Mouse (Mus musculus) urinary bladder, postnatal 25 days (tissue): ENCODE measurements around the gene Ldb2.
A peak's percentile ranks its signal among the peaks of the same experiment; 100 is the strongest.

Experiments used
- DNase-seq: peaks from one replicate; pipeline ENCODE4 v3.0.0; 2022; ENCODE audit warnings: low spot score

Gene Ldb2

DNA sequence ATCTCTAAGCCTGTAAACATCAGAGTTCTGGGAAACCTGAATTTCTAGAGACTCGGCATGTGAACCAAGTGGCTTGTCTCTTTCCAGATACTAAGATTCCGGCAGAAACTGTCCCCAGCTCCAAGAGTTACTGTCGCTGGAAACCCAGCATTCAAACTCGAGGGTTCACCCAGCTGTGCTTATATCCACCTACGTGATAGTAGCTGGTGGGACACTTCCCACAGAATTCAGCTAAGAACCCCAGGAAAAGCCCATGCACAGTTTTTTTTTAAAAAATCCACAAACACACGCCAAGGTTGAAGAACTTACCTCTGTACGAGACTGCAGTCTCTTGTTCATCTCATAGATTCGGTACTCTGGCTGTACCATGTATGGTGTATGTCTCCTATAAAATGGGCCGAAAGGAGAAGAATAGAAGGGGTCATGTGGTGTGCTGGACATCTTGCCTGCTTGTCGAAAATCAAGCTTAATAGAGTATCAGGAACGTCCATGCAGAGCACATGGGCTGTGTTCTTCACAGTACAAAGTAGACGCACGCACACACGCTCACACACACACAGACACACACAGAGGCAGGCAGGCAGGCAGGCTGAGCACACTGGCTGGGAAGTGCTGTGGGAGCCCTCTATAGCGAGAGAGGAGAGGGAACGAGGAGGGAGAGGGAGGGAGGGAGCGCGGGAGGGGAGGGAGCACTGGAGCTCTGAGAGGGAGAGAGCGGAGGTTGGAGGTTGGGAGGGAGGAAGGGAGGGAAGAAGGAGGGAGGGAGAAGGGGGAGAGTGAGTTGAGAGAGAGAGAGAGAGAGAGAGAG, at the start of gene Ldb2:
TSS of gene Ldb2 (minus strand) at position 628 of the 808 bp plus-strand sequence.
- no peak for DNase-seq

DNA sequence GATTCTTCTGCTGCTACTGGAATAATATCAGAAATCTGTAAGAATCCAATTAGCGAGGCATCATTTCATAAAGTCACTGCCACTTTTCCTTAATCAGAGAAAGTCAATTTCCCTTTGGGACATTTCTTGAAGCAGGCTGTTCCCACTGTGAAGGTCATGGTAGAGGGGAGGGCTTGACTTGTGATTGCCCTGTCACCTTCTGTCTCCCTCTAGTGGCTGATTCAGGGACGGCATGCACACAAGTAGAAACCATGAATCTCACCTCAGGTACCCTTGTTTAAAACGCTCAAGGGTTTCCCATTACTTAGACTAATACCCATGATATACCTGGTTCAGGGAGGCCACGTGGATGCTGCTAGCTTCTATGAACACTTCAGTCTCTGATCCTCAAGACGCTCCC, 31.8 kb upstream of the Ldb2 start:
- peak; percentile 8 for DNase-seq

DNA sequence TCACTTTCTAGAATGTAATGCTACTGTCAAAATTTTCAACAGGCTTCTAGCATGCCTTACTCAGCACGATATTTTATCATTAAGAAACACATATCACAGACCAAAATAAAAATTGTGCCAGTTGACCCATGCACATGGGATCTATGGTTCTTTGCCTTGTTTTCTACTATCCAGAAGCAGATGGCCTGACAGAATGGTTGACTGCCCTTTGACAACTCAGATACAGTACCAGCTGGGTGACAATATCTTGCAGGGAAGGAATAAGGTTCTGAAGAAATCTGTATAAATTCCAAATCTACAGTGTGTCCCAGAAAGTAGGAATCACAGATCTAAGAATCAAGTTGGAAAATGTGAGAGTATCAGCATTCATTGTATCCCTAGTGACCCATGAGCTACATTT, 16.0 kb upstream of the Ldb2 start:
- DNase-seq = no peak

DNA sequence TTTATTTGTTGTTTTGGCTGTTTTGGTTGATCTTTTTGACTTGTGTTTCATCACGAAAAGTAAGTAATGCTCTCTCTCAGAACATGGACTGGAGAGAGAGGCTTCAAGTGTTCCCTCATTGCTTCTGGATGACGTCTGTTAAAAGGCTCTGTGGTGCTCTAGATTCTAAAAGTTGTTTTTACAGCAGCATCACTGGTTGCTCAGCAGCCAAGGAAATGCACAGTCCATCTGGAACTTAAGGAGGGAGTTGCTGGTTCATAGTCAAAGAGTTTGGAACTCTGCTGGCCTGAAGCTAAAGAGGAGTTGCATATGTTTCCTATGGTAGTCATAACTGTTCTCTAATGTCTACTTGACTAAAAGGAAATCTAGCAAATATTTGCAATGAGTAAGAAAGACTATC, 6.5 kb upstream of the Ldb2 start:
- no peak for DNase-seq

DNA sequence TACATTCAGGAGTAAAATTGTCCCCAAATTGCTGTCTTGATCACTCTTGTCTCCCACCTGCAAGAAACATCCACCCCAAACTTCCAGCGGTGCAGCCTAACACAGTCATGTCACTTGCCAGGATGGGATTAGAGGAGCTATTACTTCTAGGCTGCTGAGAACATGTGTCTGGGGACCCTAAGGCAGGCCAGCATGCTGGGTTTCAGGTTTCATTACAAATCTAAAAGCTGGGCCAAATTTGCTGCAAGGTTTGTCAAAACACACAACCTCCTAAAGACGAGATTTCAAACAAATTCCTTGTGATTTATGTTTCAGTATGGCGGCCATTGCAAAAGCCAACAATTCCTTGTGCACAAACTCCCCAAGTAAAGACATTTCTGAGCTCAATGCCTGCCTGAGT, 1.6 kb upstream of the Ldb2 start:
- no peak for DNase-seq

DNA sequence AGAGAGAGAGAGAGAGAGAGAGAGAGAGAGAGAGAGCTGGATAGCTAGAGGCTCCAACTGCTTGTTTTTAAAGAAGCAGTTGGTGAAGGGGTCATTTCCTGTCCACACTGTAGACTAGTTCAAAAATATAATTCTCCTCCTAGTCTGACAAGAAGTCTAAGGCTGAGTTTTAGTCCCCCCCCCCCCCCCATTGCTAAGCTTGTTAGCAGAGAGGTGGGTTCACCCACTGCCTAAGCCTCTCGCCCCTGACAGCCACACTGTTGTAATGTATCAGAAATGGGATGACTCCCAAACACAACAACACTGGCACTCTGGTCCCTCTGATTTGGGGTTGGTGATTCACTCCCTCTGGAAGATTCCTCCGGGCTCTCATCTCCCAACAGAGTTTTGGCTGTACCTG, 381 bp upstream of the Ldb2 start:
- no peak for DNase-seq

DNA sequence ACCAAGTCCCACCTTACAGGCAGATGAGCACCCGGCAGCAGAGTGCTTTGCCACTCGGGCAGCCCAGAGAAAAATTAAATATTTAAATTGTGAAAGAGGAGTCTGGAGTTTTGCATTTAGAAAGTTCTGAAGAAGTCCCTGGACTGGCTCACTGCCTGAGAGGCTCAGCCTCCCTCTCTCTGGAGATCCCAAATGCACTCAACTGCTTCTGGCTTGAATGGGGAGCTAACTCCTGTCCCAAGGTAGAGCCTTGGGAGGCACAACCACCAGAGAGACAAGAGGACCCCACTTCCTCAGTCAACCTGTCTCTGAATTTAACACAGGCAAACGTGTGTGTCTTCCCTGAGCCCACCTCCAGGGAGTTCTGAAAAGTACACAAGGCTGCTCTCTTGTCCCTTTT, 987 bp downstream of the Ldb2 start:
- DNase-seq = no peak

DNA sequence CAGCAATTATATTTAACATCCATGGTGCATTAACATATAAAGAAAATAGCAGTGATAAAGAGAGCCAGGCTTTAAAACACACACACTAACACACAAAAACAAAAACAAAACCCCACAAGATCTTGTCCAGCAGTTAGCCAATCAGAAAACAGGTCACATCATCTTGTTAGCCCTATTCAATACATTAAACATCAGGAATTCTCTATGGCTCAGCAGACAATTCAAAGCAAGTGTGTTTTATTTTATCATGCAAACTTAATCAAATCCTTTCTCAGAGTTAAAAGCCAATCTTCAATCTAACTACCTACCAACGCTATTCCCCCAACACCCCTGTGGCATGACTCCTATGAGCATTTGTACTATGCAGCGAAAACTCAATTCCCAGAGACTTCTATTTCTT, 1.4 kb downstream of the Ldb2 start:
- no peak for DNase-seq

DNA sequence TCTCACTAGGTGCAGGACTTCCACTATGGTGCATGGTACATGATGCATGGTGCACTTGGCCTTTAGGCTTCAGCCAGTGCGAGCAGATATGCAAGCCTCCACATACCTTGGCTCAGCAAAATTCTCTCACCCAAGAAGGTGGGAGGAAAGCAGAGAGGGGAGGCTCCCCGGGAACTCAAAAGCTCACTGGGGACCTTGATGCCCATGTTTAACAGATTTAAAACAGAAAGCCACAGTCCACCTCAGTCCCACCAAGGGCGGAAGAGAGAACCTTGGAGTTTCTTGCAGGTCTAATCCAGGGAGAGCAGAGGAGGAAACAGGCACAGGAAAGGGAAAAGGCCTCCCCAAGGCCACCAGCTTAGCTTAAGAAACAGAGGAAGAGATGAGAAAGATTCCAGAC, 14.9 kb downstream of the Ldb2 start:
- no peak for DNase-seq

DNA sequence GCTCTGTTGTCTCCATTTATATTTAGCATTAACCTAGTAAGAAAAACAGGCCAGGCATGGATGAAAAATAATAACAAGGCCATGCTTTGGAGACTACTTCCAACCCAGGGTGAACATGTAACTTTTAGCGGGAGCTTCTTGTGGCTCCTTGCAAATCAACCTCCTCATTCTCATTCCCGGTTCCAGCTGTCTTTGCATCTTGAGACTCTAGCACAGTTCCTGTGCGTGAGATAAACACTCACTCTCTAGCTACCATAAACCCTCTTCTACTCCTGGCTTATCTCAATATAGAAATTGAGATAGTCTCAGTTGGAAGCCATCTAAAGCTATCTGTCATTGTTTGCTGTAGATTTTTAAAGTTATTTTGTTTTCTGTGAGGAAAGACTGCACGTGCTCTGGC, 20.1 kb downstream of the Ldb2 start:
- DNase-seq = no peak

DNA sequence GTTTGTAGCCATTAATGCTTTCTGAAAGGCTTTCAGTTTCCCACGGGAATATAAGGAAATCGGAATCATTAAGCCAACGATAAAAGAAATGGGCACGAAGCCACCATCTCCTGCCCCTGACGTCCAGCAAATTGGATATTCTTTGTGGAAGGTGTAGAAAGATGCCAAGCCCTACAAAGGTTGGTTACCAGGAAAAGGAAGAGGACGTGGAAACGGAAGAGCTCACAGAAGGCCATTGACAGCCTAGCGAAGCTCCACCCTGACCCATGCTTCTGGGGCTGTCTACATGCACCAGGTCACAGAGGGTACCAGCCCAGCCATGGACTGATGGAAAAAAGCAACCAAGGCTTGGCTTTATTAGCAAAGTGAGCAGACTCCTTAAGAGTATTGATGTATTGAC, 31.0 kb downstream of the Ldb2 start:
- no peak for DNase-seq

DNA sequence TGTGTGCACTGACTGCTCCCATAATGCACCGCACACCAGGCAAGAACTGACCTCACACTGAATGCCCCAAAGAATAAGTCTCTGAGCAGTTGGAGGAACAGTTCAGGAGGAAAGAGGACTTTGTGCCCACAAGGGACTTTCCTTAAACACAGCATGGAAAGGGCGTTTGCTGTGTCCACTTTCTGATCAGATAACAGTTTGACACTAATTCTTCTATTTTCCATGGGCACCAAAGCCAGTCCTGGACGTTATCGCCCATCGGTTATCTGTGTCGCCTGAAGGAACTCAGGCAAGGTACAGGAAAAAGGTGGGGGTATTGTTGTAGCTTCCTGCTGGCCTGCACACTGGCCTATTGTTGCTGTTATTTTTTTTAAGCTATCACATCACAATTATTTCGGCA, 34.6 kb downstream of the Ldb2 start:
- no peak for DNase-seq

DNA sequence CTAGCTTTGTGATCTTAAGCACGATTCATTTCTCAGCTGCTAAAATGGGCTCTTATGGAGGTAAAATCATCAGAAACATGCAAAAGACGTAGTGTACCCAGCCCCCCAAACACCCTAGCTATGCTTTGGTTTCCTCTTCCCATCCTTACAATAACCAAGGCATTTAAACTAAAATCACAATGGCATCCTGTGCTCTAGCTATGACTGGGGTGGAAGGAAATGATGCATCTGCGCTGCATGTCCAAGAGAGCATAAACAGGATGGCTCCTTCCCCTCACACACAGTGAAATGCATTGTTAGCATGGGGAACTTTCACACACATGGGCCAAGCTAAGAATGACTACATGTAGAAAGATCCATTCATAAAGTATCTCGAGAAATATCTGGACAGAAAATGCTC, 40.3 kb downstream of the Ldb2 start:
- DNase-seq = no peak

DNA sequence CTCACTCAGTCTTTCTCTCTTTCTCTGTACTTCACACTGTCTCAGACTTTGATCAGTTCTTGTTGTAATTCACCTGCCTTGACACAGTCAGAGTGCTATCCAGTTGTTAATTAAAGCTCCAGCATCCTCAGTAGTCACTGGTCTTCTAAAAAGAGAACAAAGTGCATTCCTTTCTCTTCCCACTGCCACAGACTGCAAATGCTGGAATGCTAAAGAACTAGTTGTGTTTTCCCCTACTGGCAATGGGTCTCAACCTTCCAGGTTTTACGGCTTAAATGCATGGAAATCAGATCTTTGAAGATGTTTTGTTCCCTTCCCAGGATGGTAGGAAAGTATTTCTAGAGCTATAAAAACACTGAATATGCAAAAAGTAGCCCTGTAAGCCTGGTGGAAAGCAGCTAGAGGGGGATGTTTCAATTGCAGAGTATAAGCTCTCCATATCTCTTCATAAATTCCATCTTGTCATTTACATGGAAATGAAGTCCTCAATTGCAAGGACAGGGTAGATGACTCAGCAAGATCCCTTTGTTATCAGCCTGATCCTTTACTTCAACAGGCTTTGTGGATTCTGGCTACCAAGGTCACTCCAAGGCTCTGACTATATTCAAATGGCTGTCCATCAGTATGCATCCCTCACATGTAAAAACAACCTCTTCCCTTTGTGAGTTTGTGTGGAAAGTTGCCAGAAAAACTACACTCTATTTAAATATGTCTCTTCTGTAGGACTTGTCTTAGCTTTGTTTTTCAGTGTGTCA, 45.1 kb downstream of the Ldb2 start:
- DNase-seq = no peak

DNA sequence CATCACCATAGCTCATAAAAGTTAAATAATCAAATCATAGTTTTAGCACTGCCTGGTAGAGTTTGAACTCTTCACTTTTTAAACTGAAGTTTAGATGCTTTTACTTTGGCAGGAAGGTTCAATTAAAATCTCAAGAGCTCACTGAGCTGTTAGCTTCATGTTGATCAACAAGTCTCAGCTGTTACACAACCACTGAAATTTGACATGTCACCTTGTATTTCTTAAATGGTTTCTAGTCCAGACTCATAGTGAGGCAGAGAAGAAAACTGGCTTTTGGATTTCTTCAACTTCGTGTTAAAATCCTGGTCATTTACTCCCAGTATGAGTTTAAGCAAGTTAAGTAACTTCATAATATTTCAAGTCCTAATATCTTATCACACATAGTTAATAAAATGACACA, 53.8 kb downstream of the Ldb2 start:
- no peak for DNase-seq

DNA sequence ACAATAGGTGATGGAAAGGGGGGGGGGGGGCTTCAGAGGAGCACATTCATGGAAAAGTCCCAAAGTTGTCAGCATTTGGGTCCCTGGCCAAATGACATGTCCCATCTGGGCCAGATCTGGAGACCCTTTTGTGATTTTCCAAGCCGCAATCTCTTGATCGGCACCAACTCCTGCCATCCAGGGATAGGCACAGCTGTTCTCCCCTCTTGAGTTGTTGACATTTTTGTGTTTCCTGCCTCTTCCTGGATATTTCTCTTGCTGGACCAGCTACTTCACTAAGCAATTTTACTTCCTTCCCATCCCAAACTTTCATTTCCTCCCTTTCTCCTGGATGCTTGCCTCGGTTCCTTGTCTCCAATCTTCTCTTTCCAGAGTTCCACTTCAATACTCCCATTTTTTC, 63.1 kb downstream of the Ldb2 start:
- no peak for DNase-seq

DNA sequence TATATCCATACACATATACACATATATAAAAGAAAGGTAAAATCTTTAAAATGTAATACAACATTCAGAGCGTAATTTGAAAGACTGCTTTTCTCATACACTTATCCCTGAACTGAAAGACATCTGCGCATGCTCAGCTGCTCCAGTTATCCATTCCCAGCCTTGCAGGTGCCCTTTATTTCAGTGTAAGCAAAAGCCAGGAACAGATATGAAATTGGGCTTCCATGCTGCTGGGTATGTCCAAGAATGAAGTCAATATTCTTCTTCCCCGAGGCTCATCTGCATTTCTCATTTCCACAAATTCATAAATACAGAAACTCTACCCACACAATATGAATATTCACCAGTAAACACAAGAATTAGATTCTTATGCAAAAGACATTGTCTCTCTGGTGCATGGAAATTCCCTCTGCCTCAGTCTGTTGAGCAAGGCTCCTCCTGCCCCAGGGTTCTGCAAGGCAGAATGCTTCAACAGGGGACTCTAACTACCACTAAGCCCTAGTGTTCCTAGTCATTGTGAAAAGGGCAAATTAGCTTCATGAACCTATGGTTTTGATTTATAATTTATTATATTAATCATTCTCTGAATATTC, 65.3 kb downstream of the Ldb2 start:
- DNase-seq = no peak

DNA sequence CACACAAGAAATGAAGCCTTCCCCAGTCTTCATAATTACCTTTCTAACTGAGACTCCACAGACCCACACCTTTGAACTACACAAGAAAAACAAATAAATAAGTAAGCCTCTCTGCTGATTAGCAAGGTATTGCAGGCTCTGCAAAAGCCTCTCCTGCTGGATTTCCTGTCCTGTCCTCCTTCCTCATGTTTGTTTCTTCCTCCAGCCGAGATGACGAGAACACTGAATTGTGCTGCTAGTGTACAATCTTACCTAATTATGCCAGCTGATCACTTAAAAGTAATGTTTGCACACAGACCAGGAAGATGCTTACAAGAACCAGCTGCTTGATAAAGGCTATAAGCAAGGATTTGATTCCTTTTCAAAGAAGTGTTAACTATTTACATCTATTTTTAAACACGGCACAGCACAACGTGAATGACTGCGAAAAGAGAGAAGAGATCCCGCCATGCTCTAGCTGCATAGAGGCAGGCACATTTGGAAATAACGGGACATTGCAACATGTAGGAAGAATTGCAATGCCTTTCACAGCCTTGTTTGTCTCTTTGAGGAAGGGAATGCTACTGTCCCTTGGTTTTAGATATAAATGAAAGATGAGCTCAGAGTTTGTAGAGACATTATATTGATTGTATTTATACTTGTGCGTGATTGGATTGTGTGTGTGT, 69.7 kb downstream of the Ldb2 start:
- DNase-seq = no peak

DNA sequence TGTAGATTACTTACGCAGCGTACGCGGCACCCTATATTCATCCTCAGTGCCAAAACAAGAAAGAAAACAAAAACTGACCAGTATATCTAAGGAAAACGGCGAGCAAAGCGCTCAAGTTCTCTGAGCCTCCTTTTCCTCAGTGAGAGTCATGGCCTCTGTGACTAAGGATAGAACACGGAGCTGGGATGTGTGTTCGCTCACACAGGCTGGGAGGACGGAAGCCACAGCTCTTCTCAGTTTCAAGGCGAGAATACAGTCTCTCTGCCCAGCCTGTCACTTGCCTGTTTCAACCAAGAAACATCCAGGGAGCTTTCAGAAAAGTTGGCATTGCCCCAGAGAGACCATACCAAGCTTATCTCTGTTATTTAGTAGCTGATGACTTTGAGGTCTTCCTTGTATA, 71.5 kb downstream of the Ldb2 start:
- no peak for DNase-seq

DNA sequence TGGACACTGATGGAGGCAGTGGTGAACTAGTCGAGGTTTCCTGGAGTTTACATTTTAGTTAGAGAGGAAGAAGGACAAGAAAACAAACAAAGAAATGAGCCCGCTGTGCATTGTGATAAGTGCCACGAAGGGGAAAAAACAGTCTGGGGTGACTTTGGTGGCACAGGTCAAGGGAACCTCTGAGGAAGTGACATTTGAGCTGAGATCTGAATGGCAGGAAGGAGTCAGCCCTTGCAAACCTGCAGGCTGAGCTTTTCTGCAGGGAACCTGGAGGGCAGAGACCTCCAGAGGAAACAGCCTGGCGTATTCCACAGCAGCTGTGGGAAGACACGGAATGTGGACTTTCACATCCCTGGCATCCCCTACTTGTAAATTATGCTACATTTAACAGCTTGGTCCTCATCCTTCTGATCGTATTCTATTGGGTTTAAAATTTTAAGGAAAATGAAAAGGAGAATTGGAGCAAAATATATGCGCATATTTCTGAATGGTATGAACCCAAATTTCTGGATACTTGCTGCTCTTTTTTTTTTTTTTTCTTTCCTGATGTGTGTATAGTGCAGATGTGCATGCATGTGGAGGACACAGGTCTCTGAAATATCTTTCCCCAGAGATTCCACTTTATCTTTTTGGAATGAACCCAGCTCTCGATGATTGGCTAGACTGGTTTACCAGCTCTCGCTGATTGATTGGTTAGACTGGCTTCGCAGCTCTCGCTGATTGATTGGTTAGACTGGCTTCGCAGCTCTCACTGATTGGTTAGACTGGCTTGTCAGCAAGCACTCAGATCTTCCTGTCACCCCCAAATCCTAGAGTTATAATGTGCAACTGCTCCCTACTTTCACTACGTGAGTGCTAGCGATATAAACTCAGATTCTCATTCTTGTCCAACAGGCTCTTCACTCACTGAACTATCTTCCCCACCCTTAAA, 72.7 kb downstream of the Ldb2 start:
- no peak for DNase-seq

DNA sequence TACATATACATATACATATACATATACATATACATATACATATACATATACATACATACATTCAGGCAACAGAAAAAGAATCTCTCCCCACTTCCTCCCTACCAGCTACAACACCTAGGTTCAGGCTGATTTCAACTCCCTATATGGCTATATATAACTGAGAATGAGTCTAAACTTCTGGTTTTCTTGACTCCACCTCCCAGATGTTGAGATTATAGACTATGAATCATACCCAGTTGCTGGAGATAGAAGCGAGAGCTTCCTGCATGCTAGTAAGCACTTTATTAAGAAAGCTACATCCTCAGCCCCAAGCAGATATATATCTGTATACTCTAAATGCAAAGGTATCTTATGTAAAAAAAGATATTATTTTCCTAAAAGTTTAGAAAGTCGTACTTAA, 74.0 kb downstream of the Ldb2 start:
- no peak for DNase-seq

DNA sequence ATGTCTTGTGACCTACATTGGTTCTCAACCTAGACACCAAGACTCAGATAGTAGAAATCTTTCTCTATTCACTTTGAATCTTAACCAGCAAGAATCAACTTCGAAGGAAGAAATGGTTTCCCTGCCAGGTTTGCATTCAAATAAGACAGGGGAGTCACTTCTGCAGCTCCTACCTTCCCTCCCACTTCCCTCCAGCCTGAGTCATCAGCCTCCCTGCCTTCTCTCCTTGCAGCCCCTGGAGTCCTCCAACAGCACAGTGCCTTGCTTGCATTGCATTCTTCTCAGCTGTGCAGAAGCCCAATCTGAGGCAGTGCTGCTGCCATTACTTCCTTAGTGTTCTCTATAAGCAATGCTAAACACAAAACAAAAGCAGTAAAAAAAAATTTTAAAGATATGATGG, 79.6 kb downstream of the Ldb2 start:
- DNase-seq = no peak
